22 mouse cellular contexts compared by ENCODE assay signal in the genomic region with DNA sequence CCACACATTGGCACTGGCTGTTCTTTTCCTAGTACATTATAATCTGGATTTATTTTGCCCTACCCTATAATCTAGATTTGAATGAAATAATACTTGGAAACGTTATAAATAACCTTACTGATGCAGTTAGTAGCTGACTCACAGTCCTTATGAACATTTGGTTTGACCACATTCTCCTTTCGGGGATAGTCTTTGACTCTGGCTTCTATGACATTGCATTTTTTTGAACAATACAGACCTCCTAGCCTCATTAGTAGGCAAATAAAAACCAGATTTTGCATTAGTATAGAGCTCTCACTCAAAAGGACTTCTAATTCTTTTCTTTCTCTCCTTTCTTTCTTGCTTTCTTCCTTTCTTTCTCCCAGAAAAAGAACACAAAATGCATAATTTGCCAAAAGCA. TPM values are rescaled to one million over a fixed set of nuclear protein-coding genes. Genes with fewer than 3 reads are reported as not detected.
"Had no signal": no experiment of that assay in that cellular context is flagged by ENCODE, and none has a peak within 500 bp of the region (broad histone marks: within the 10 kb centered on the region; RNA-seq: fewer than 3 reads in every experiment).

No protein-coding gene starts in this region.

- H3K4me2 ChIP-seq: lung, embryonic 15.5 days; midbrain, embryonic 11.5 days; midbrain, embryonic 13.5 days; midbrain, embryonic 15.5 days; neural tube, embryonic 13.5 days; neural tube, embryonic 15.5 days had no signal

- H3K27me3 ChIP-seq: lung, embryonic 15.5 days; megakaryocyte, embryonic 14.5 days; midbrain, embryonic 13.5 days; midbrain, embryonic 15.5 days; neural tube, embryonic 13.5 days; neural tube, embryonic 15.5 days had no signal

- H3K4me3 ChIP-seq: lung, embryonic 15.5 days; megakaryocyte, embryonic 14.5 days; midbrain, embryonic 13.5 days; midbrain, embryonic 15.5 days; neural tube, embryonic 13.5 days; neural tube, embryonic 15.5 days had no signal

- H3K9ac ChIP-seq: liver, postnatal 0 days; lung, embryonic 15.5 days; midbrain, embryonic 13.5 days; midbrain, embryonic 15.5 days; neural tube, embryonic 13.5 days; neural tube, embryonic 15.5 days had no signal

- H3K9me3 ChIP-seq: lung, embryonic 15.5 days; megakaryocyte, embryonic 14.5 days; midbrain, embryonic 13.5 days; midbrain, embryonic 15.5 days; neural tube, embryonic 13.5 days; neural tube, embryonic 15.5 days had no signal

- DNase-seq: liver, postnatal 0 days; lung, adult 2 months; lung, postnatal 14 days; lung, postnatal 36 days; retina, postnatal 1 day; right cerebral cortex, adult 18-20 months; right cerebral cortex, postnatal 25 days; right cerebral cortex, postnatal 4 days; spleen, adult 18-20 months; thymus, adult 18-20 months; thymus, postnatal 25 days; thymus, postnatal 4 days had no signal

- H3K27ac ChIP-seq: macrophage; midbrain, embryonic 13.5 days; midbrain, embryonic 15.5 days; neural tube, embryonic 13.5 days; neural tube, embryonic 15.5 days had no signal

- ATAC-seq: liver, postnatal 0 days; lung, postnatal 0 days; midbrain, embryonic 13.5 days; midbrain, embryonic 15.5 days had no signal

RNA-seq across cellular contexts. Expression of gene Ociad2, which starts 50.9 kb away (rescaled TPM):
- total RNA-seq: monocyte, adult 5-6 weeks had no signal
